Mouse (Mus musculus) 416B (cell line): ENCODE results near the gene Gm21760.
"Not testable (repeated sequence)": the region's sequence is repeated elsewhere in the genome, so short reads cannot be mapped to it uniquely, and the experiment has no call there.

Experiments used
- DNase-seq: peaks from one replicate; pipeline ENCODE4 v3.0.0; 2011; ENCODE audit warnings: low read depth

The Gm21760 gene

GRCm38 (mm10) chrY:80133479-80133878 is at the start of gene Gm21760:
Gene Gm21760, plus strand, starts transcription at chrY:80133779.
- DNase-seq, result not testable (repeated sequence)
